Mouse (Mus musculus) thymus, postnatal 0 days (tissue): Measurements from ENCODE around the gene Prkg1. TPM values are rescaled to one million over a fixed set of nuclear protein-coding genes. Genes with fewer than 3 reads are reported as not detected.

Source experiments
- DNase-seq: peaks from one replicate; pipeline ENCODE4 v3.0.0-alpha.2; 2015; ENCODE audit warnings: low spot score
- polyA plus RNA-seq: library from polyadenylated mRNA; unstranded; fragments of >200 nt; fragmentation: Nextera tagmentation; extraction: Ambion mirVana; gene quantifications from 2 replicates; pipeline ENCODE4 v1.2.1, GENCODE M21; 2015

Gene Prkg1
- 0.27 TPM in 2 replicates for polyA plus RNA-seq

DNA sequence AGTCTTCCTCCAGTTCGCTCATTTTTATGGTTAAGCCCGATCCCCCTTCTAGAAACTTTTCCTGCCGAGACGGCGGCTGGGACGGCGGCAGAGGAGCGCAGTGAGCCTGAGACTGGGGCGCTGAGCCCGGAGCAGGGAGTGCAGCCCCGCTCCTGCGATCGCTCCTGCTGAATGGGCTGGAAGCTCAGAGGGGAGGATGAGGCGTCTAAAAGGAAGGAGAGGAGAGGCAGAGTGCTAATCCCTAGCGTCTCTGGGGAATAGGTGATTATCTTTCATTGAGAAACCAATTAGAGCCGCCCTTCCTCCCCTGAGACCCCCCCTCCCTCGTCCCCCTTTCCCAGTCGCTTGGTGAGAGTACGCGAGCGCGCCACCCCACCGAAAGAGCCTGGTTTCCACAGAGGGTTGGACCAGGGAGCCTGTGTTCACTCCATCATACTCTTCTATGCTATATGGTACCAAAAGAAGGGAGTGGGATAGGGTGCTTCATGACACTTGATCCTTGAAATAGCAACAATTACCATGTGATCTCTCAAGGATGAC lies at the start of gene Prkg1:
Gene Prkg1, minus strand, starts transcription at position 233 of the 540 bp plus-strand sequence.
- no peak for DNase-seq

DNA sequence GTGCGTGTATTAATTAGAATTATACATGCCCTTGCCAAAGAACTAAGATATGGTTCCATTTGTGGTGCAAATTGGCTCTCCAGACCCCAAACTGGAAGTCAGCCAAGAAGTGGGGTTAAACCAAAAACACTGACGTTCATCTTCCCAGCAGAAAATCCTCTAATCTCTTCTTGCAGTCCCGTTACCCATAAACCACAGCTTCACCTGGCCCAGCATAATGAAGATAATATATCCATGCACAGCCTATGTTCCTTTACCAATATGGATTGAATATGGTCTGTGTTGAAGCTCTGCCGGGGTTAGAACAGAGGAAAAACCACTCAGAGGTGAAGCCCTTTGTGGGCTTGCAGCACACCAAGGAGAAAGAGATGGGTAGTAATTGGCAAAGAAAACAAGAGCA lies 48.3 kb upstream of the Prkg1 start:
- DNase-seq, result no peak

DNA sequence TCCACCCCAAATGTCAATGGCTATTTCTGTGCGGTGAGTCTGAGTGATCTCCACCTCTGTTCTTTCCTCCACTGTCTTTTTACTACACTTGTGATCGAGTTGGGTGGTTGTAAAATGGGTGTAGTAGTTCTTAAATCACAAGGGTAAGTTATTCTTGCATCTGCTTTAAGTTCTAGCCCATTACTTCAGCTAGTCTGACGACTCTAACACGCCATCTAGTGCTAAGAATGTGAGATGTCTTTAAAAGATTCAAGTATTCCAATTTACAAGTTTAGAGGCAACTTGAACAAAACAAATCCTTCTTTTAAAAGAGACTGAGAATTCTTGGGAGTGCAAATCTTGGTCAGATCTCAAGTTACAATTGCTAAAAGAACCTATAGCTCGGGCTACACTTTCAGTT lies 46.5 kb upstream of the Prkg1 start:
- peak; percentile 6 for DNase-seq

DNA sequence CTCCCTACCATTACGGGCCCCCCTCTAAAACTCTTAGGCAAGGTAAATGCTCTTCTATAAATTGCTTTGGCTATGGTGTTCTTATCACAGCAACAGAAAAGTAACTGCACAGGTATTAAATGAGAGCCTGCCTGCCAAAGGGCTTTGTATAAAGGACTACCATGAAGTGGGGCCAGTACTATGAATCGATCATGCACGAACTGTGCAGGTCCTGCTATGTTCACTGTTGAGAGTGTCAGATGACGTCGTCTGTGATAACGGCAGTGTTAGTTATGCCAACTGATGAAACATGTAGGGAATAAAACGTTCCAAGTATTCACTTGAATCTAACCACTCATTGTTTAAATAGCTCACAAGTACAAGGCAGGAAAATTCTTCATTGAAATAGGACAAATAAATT lies 40.6 kb upstream of the Prkg1 start:
- no peak for DNase-seq

DNA sequence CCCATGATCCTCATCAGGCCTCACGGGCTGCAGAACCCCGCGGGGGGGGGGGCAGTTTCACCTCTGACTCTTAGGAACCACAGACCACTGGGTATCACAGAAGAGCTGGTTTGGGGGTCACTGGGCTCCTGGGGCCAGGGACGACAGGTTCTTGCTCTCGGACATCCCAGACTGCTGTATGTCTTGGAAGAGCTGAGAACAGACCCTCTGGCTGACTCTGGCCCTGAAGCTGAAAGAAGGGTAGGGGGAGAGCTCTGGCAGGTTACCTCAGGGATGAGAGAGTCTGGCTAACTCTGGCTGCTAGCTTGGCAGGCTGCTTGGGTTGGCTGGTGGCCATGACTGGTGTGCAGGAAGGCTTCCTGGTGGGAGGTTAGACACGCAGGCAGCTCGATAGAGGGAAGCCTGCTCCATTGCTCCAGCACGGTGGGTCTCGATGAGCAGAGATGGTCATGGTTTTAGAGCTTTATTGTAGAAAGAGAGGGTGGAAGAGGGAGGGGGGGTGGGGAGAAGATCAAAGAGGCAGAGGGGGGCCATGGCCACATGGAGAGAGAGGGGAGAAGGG lies 30.7 kb upstream of the Prkg1 start:
- DNase-seq, result no peak

DNA sequence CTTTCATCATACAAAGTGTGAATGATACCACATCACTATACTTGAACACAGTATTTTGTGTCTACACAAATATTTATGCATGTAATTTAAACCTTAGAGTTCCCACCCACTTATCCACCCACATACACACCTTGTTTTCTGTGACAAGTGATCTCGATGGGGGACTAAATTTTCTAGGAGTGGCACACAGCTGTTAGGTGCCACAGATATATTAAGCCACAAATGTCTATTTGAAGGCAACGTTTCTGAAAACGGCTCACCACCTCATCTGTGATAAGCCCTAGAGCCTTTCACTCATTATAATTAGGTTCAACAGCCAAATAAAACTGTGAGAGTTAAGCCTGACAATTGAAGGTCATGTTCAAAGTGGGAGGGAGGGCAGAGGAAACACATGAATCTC lies 26.9 kb upstream of the Prkg1 start:
- no peak for DNase-seq

DNA sequence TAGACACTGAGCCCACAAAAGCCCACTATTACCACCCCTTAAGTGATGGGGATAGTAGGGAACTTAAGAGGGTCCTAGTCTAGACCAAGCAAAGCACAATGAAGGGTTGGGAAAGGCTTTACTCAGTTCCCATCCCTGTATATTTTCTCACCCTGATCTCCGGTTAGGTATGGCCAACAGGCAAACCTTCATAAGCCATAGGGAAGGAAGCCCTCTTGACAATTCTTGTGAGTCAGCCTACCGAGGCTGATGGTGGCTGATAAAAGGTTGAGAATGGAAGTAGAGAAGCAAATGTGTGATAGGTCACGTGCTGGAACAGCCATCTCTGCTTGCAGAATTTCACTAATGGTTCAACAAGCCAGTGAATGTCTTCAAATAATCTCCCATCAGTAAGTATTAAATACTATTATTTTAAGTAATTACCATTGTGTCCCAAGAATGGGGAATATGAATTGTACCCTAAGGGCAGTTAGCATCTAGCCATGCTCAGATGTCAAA lies 16.7 kb upstream of the Prkg1 start:
- DNase-seq, result no peak

DNA sequence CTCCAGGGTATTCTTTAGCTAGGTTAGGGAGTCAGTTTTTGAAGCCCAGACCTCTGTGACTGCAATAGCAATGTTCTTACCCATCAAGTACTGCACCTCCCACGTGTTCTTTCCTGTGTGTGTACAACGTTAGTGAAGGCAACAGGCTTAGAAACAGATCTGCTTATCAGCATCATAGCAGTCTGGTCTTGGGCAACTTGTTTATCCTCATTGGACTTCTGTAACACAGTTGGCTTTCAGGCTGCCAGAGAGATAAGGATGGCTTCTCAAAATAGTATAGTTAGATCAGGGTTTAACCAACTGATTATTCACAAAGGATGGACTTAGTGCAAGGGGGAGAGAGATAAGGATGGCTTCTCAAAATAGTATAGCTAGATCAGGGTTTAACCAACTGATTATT lies 16.2 kb upstream of the Prkg1 start:
- no peak for DNase-seq

DNA sequence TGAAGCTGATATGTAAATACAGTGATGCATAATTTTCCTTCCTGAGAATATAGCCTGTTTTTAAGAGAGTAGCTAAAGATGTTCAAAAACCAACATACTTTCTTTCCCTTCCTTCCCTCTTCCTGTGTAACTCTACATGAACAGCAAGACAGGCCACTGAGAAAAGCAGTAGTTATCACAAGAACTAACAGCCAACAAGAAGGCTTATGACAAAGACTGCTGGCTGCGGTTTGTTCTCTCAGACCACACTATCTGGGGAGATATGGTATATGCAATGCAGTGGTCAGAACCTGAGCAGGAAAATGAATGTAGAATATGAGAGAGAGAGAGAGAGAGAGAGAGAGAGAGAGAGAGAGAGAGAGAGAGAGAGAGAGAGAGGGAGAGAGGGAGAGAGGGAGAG lies 15.4 kb upstream of the Prkg1 start:
- no peak for DNase-seq

DNA sequence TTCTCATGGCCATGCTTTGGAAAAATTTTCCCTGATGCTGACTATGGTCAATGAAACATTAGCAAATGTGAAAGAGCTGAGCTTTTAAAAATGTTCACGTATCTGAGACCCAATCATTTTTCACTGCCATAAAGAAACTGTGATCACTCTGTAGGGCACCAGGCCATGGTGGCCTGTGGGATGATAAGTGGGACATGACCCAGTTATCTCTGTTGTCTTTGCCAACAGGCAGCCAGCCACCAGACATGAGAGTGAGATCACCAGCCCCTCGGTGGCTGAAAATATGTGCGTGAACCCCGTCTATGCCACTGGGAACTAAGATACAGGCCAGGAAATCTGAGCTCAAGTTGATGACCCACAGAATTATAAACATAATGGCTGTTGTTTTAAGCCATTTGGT lies 14.2 kb upstream of the Prkg1 start:
- no peak for DNase-seq

DNA sequence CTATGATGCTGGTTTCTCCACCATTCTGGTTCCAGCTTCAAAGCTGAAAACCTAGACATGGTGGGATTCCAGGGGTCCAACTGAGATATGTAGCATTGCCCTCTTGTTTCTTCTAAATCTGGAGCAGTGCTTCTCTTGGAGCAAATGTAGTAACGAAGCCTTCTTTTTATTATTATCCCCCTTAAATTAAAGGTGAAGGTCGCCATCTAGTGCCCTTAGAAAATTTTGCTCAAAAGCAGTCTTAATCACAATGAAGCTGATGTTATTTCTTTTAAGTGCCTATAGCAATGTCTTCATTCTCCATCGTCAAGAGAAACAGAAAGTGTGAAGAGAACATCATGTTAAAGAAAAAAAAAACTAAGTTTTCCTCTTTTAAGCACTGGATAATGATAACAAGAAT lies 2.2 kb upstream of the Prkg1 start:
- no peak for DNase-seq

DNA sequence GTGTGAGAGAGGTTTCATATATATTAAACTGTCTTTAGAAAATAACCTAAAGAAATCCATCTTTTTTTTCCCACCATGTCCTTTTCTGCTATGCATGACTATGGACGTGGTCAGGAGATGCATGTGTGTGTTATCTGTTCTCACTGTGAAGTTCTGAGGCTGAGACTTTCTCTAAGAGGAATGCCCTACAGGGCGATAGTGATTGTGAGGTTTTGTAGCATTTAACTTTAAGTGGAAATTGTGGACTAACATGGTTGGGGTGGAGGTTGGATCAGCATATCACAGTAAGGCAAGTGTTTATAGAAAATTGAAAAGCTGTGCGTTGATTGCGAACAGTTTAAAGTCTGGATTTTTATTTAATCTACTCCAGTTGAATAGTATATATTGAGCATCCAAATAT lies 618 bp upstream of the Prkg1 start:
- DNase-seq, result no peak

DNA sequence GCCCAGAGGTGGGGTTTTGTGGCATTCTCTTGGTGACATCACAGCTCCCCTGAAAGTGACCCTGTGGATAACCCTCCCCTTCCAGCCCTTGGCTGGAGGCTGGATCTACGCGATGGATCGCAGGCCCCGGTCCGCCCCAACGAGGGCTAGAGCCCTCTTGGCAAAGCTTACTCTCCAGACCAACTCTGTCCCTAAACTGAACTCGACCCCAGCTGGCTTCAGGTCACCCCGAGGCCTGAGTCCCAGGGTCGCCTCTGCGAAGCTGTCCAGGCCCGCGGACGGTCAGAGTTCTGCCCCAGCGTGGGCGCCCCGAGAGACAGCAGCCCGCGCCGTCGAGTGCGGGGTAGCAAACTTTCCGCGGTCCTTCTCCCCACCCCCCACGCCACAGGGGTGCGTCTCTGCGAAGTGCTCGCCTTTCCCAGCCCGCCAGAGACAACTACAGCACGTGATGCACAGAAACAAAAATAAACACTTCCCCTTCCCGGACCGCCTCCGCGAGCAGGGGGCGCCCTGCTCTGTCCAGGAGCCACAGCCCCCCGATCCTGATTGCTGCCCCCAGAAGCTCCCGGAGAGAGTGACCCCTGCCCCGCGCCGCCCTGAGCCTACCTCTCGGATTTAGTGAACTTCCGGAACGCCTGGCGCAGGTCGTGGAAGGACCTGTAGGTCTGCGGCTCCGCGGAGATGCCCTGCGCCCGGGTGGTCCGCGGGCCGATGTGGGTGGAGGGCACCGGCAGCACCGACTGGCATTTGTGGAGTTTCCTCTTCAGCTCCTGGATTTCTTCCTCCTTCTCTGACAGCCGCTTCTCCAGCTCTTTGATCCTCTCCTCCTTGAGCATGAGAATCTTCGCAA lies 657 bp downstream of the Prkg1 start:
- DNase-seq, result no peak

DNA sequence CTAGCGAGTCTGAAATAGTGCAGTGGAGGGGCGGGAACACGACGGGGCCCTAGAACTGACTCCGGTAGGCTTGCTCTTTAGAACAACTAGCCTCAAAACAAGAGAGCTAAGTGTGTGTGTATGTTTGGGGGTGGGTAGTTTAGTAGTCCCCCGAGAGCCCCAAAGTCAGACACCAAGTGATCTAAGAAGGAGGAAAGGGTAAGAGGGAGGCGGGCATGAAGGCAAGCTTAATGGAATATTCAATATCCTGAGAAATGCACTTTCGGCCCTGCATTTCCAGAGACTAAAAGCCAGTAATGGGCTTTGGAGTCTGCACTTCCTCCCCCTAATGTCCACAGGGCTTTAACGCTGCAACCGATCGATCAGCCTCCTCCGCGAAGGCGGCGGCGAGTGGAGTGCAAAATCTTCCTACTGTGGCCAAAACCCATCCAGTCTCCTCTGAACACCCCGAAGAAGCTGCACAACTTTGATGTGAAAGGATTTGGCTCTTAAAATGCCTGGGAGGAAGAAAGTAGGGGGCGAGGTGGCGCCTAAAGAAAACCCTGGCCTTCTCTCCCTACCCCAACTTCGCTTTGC lies 1.5 kb downstream of the Prkg1 start:
- no peak for DNase-seq

DNA sequence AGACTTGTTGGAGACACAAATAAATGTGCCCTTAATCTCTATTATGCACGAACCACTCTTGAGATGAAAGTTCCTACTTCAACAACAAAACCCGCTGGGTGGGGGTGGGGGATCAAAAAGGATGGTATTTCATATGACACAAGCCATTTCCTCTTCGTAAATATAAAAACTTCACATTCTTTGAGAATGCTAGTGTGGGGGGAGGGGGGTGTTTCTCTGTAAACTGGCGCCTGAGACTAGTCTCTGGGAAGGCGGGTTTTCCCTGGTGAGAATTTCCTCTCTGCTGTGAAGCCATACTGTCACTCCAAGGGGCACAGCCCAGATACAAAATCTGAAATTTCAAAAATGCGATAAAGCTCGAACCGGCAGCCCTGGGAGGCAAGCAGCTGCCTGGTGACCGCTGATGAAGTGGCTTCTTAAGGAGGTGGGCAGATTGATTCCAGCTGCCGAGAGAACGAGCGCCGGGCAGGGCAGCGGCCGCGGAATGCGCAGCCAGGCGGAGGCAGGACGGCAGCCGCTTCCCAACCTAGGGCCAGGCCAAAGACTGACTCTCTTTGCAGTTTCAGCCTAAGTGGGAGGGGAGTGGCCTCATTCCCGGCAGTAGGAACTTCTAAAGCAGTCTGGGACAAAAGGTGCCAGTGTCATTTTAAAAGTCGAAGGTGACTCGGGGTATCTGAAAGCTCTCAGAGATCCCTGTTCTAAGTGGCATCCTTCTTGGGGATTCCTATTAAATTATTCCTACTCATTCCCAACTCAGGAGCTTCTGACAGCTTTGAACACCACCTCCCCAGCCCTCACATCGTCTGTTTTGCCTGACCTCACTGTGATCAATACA lies 2.2 kb downstream of the Prkg1 start:
- no peak for DNase-seq

DNA sequence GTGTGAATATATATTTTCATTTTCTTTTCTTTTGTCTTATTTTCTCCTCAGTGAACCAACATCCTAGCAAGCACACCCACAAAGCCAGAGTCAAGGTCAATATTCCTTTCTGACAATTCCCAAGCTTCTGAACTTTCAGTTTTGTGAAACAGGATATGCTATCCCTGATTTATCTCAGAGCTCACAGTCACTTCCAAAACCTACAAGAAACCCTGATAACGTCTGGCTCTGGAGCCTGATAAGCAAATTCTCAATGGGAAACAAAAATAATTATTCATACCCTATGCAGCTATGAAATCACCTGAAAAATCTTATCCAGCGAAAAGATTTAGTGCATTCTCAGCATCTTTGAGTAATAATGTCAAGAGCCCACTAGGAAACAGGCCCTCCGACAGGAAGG lies 5.0 kb downstream of the Prkg1 start:
- DNase-seq, result no peak

DNA sequence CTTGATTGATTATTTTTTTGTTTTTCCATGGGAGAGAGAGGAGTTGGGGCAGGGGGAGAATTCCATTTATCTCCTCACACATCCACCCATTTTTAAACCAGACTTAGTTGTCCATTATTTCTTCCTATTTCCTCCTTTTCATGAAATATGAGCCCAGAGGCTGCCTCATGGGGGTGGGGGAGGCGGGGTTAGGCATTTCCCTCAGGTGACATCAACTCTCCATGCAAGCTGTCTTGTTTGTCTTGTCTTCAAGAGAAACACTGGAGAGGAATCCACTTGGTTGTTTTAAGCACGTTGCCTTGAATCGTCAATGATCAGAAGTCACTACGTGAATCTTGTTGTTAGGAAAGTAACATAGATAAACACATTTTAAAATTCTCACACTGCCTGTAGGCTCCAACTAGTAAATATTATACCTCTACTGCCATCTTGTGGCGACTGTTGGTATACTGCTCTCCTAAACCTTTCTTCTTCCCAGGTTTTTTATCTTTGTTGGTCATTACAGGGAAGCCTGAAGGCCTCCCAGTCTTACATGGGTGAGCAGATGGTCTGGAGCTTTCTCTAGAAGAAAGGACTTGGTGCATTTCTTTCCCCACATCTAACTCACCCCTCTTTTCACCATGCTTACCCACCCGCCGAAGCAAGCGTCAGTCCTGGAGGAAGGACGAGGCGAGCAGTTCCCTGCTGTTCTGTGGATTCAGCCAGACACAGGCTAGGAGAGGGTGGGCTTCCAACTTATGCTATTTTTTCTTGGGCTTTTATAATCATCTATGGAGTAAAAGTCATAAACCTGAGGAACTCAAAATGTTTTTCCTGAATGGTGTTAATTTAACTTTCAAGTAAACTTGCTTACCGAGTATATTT lies 8.7 kb downstream of the Prkg1 start:
- peak; percentile 36 for DNase-seq

DNA sequence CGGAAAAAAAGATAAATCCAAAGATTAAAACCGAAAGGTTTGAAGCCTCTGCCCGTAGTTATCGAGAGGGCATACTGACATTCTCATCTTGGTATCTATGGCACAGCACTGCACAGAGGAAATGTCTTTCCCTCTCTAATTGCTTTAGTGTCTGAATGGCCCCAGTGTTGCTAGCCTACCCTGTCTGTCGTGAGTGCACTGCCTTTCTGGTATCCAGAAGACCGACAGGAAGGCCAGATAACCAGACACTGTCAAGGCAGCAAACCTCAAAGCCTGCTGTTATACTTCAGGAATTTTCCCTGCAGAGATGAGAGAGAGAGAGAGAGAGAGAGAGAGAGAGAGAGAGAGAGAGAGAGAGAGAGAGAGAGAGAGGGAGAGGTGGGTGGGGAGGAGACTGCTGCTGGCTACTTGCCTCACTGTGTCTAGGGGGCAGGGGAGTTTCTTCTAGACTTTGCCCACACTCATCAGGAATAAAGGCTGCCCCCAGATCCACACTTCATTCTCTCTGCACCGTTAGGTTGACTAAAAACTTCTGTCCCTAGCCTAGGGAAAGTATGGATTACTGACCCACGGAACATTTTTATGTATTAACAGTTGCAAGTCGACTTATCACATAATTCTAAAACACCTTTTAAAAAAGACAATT lies 10.1 kb downstream of the Prkg1 start:
- no peak for DNase-seq

DNA sequence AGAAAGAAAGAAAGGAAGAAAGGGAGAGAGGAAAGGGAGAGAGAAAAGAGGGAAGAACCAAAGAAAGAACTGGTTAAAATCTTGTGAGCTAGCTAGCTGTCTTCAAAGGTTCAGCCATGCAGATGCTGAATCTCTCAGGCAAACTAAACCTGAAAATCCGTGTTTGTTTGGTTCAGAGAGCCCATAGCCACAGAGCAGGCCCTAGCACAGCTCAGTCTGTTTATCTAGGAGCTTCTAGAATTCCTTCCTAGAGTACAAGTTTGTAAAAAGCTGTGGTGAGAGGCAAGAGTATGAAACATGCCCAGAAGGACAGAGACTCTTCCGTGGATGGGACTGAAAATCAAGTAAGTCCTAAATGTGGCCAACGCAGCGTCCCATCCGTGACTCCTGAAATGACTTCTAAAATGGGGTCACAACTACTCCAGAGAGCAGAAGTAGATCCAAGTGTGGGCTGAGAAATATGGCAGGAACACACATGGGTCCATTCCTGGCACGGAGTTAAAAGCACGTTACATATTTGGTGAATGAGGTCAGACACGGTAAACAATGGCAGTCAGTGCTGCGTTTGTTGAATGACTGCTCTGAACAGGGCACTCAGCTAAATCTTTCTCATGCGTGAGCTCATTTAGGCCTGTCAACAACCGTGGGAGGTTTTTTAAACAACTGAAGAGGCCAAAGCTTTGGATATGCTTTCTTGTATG lies 13.7 kb downstream of the Prkg1 start:
- no peak for DNase-seq
